Mouse (Mus musculus) lung, postnatal 0 days (tissue): ENCODE measurements around the gene Nedd9. TPM values are rescaled to one million over a fixed set of nuclear protein-coding genes. Genes with fewer than 3 reads are reported as not detected.

ENCODE experiments used
- ATAC-seq: fragments of 200-750 bp; cut with Nextera tagmentation; 2 replicates; pipeline ENCODE4 v1.8.0; 2017; ENCODE audit warnings: moderate library complexity
- DNase-seq: peaks from one replicate; pipeline ENCODE4 v3.0.0-alpha.2; 2016; ENCODE audit warnings: low spot score
- H3K27ac ChIP-seq: fragments of 300-500 bp; sonication (generic); 2 replicates; pipeline ENCODE4 v1.5.1; 2014; ENCODE audit warnings: antibody characterized with exemption, mild to moderate bottlenecking, low read length, mixed read lengths
- H3K27me3 ChIP-seq: fragments of 300-500 bp; sonication (generic); replicated peaks from 2 replicates; pipeline ENCODE4 v1.6.1; 2014; ENCODE audit warnings: low read length, mixed read lengths; ENCODE audit not compliant: insufficient read depth
- H3K36me3 ChIP-seq: fragments of 300-500 bp; sonication (generic); 2 replicates; pipeline ENCODE4 v1.6.1; 2014; ENCODE audit warnings: low read length, mixed read lengths; ENCODE audit not compliant: insufficient read depth
- H3K4me1 ChIP-seq: fragments of 300-500 bp; sonication (generic); 2 replicates; pipeline ENCODE4 v1.6.1; 2014; ENCODE audit warnings: antibody characterized with exemption, low read depth, low read length, mixed read lengths; ENCODE audit not compliant: insufficient read depth
- H3K4me2 ChIP-seq: fragments of 300-500 bp; sonication (generic); replicated peaks from 2 replicates; pipeline ENCODE4 v1.6.1; 2014; ENCODE audit warnings: low read depth, mild to moderate bottlenecking, low read length, moderate library complexity, mixed read lengths
- H3K4me3 ChIP-seq: fragments of 300-500 bp; sonication (generic); 2 replicates; pipeline ENCODE4 v1.5.1; 2014; ENCODE audit warnings: low read depth, low read length
- H3K9ac ChIP-seq: fragments of 300-500 bp; sonication (generic); replicated peaks from 2 replicates; pipeline ENCODE4 v1.6.1; 2014; ENCODE audit warnings: low read depth, mild to moderate bottlenecking
- H3K9me3 ChIP-seq: fragments of 300-500 bp; sonication (generic); 2 replicates; pipeline ENCODE4 v1.6.1; 2016; ENCODE audit warnings: low read length, mixed read lengths
- CTCF ChIP-seq: IDR thresholded peaks from 2 replicates; pipeline ENCODE4 v1.5.1; 2016; ENCODE audit warnings: antibody characterized with exemption, mild to moderate bottlenecking
- EP300 ChIP-seq: IDR thresholded peaks from 2 replicates; pipeline ENCODE4 v1.6.1; 2016; ENCODE audit warnings: antibody characterized with exemption, mild to moderate bottlenecking, control low read depth
- WGBS: fragments of 180-500 bp; shearing (Covaris S2); extraction: QIAGEN DNeasy Blood & Tissue Kit; methylation state at CpG from one replicate; pipeline ENCODE4 v1.1.7; 2014; 5-methylcytosine and 5-hydroxymethylcytosine counted together
- polyA plus RNA-seq: library from polyadenylated mRNA; unstranded; fragments of >200 nt; fragmentation: Nextera tagmentation; extraction: Ambion mirVana; gene quantifications from 2 replicates; pipeline ENCODE4 v1.2.1, GENCODE M21; 2015

Gene Nedd9
- polyA plus RNA-seq, 1 experiment from 2014 or later = 79.1 TPM

GRCm38 (mm10) chr13:41474365-41474764 is 12.8 kb downstream of the Nedd9 start:
- 62% methylated on average over 5 of the region's 5 CpGs for WGBS
- no peak overlapping the region for H3K4me3 ChIP-seq
- no peaks in the 10 kb centered on the region for H3K36me3 ChIP-seq
- ATAC-seq (no peak), DNase-seq (no peak)
- H3K4me2 ChIP-seq = no peak overlapping the region
- H3K27me3 ChIP-seq = no peaks in the 10 kb centered on the region
- no peak overlapping the region for H3K9ac ChIP-seq
- peaks cover 4% of the 10 kb centered on the region; the same call in 1 of the 2 replicates for H3K4me1 ChIP-seq
- TF ChIP-seq CTCF = no peak
- no peak for TF ChIP-seq EP300
- H3K27ac ChIP-seq = no peak overlapping the region
- H3K9me3 ChIP-seq = no peaks in the 10 kb centered on the region

GRCm38 (mm10) chr13:41473504-41473903 is 13.7 kb downstream of the Nedd9 start:
- Histone ChIP-seq H3K9ac (no peak overlapping the region), H3K27ac (no peak overlapping the region), H3K4me2 (no peak overlapping the region), H3K27me3 (no peaks in the 10 kb centered on the region), H3K9me3 (no peaks in the 10 kb centered on the region), H3K4me1 (peaks cover 6% of the 10 kb centered on the region), H3K36me3 (no peaks in the 10 kb centered on the region), H3K4me3 (no peak overlapping the region)
- DNase-seq (peak; percentile 30), ATAC-seq (peak; percentile 23; the same call in 1 of the 2 replicates)
- 80% methylated on average over 4 of the region's 4 CpGs for WGBS
- TF ChIP-seq EP300 (no peak), CTCF (no peak)

- H3K4me2 ChIP-seq = no peak overlapping the region
- 60% methylated on average over 5 of the region's 5 CpGs for WGBS
- H3K4me1 ChIP-seq = peaks cover 10% of the 10 kb centered on the region
- DNase-seq = peak; percentile 58
- peak; percentile 39; the same call in 1 of the 2 replicates for ATAC-seq
- no peak overlapping the region for H3K4me3 ChIP-seq
- no peak overlapping the region for H3K27ac ChIP-seq
- TF ChIP-seq CTCF (no peak), EP300 (no peak)
- no peaks in the 10 kb centered on the region for H3K27me3 ChIP-seq
- no peaks in the 10 kb centered on the region for H3K36me3 ChIP-seq
- no peaks in the 10 kb centered on the region for H3K9me3 ChIP-seq
- no peak overlapping the region for H3K9ac ChIP-seq
These were observed 14.2 kb downstream of the Nedd9 start for GRCm38 (mm10) chr13:41472878-41473424.

DNA sequence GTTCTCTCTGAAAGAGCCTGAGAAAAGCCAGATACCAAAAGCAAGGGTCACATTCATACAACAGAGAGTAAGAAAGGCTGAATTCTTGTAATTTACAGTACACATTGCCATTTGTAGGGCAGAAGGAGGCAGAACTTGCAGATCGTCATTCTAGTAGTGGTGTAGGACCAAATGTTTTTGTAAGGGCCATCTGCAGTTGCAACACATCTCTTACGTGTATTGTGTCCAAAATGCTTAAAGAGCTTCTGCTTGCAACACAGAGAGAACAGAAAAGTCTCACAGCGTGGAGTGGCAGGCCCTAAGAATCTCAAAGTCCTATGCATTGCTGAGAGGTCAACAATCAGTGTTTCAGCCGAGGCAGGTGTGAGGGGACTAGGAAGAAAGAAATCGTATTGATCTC is 18.9 kb downstream of the Nedd9 start:
- Histone ChIP-seq H3K36me3 (no peaks in the 10 kb centered on the region), H3K4me3 (no peak overlapping the region), H3K4me1 (peaks cover 15% of the 10 kb centered on the region), H3K27ac (peak overlapping the region; percentile 78), H3K4me2 (no peak overlapping the region), H3K27me3 (no peaks in the 10 kb centered on the region), H3K9me3 (no peaks in the 10 kb centered on the region), H3K9ac (no peak overlapping the region)
- DNase-seq (peak; percentile 89), ATAC-seq (peak; percentile 51)
- WGBS = 31% methylated on average over 5 of the region's 5 CpGs
- peak; percentile 86 for TF ChIP-seq EP300
- TF ChIP-seq CTCF = no peak

DNA sequence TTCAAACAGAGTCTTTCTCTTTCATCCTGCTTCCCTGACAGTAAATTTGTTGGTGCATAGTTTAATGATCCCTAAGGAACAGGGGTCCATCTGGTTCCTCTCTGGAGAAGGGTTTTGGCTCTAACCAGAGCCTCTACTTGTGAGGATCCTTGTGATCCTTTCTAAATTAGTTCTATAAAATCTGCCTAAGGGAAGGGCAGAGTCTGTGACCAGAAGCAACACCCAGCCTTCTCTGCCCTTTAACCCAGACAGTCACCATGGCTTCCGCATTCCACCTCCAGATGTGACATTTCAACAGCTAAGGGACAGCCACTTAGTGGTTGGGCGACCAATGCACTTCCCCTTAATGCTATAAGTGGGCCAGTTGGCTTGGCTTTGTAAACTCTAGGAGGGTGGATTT is 20.1 kb downstream of the Nedd9 start:
- peak; percentile 65 for ATAC-seq

DNA sequence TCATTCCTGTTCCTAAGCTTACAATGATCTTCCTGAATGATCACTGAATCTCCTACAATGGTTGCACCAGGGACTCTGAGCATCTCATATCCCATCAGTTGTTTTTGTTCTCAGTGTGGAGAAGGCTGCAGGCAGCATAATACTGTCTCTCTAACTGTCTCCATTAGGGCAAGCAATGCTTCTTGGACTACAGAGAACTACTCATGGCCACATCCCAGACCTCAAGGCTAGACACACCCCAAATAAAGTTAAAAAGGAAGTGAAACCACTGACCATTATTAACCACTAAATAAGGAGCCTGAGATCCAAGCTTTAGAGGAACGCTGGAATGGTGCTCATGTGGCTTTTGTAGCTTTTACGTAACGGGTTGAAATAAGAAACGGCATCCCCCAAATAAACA is 20.5 kb downstream of the Nedd9 start:
- WGBS = 54% methylated on average over 4 of the region's 4 CpGs
- ATAC-seq = peak; percentile 77
- TF ChIP-seq CTCF (no peak), EP300 (no peak)
- peak overlapping the region; percentile 78 for H3K27ac ChIP-seq
- no peak overlapping the region for H3K4me3 ChIP-seq
- H3K4me1 ChIP-seq = peaks cover 11% of the 10 kb centered on the region
- H3K36me3 ChIP-seq = no peaks in the 10 kb centered on the region
- DNase-seq = peak; percentile 58
- H3K27me3 ChIP-seq = no peaks in the 10 kb centered on the region
- no peak overlapping the region for H3K9ac ChIP-seq
- H3K9me3 ChIP-seq = no peaks in the 10 kb centered on the region
- no peak overlapping the region for H3K4me2 ChIP-seq

More for the DNA sequence above, 20.1 kb downstream of the Nedd9 start:
- H3K36me3 ChIP-seq = no peaks in the 10 kb centered on the region
- no peaks in the 10 kb centered on the region for H3K9me3 ChIP-seq
- H3K4me2 ChIP-seq = no peak overlapping the region
- TF ChIP-seq CTCF (no peak), EP300 (peak; percentile 49; the same call in 1 of the 2 replicates)
- H3K27me3 ChIP-seq = no peaks in the 10 kb centered on the region
- no peak overlapping the region for H3K4me3 ChIP-seq
- WGBS = 57% methylated on average over 2 of the region's 2 CpGs
- peaks cover 11% of the 10 kb centered on the region for H3K4me1 ChIP-seq
- H3K9ac ChIP-seq = no peak overlapping the region
- peak overlapping the region; percentile 78 for H3K27ac ChIP-seq
- peak; percentile 81 for DNase-seq

DNA sequence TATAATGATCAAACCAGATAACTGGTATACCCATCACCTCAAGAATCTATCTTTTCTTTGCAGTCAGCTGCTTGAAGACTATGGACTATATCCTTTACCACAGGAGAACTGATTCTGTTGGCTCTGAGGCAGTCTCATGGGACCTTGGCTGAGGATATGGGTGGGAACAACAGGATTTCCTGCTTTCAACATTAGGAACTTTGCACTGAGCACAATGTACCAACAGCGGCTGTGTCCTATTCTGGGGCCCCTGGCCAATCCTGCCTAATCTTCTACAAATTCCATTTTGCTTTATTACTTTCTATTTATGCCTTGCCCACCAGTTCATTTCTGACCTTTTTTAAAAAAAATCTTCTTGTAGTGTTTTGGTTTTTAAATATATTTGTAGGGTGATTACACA is 21.0 kb downstream of the Nedd9 start:
- peak overlapping the region; percentile 78 for H3K27ac ChIP-seq
- H3K4me2 ChIP-seq = no peak overlapping the region
- no peaks in the 10 kb centered on the region for H3K27me3 ChIP-seq
- ATAC-seq (peak; percentile 88), DNase-seq (peak; percentile 76)
- no peak overlapping the region for H3K9ac ChIP-seq
- no peaks in the 10 kb centered on the region for H3K9me3 ChIP-seq
- no peak overlapping the region for H3K4me3 ChIP-seq
- peaks cover 11% of the 10 kb centered on the region for H3K4me1 ChIP-seq
- peak; percentile 95 for TF ChIP-seq EP300
- no peak for TF ChIP-seq CTCF
- 54% methylated on average over 1 of the region's 1 CpGs for WGBS
- no peaks in the 10 kb centered on the region for H3K36me3 ChIP-seq
